Mouse (Mus musculus) heart, adult 2 months (tissue): ENCODE data around the gene Tgm5.

Source experiments
- CTCF ChIP-seq: fragments of 200-600 bp; IDR thresholded peaks from 2 replicates; pipeline ENCODE4 v1.8.1; 2022; ENCODE audit warnings: antibody characterized with exemption, mild to moderate bottlenecking, moderate library complexity
- EP300 ChIP-seq: fragments of 200-500 bp; IDR thresholded peaks from 2 replicates; pipeline ENCODE4 v1.6.1; 2011; ENCODE audit warnings: low read depth, low read length, control low read depth; ENCODE audit not compliant: insufficient read depth
- POLR2A ChIP-seq: fragments of 200-500 bp; IDR thresholded peaks from 2 replicates; pipeline ENCODE4 v1.6.1; 2011; ENCODE audit warnings: mild to moderate bottlenecking, low read depth, low read length, control low read depth; ENCODE audit not compliant: insufficient read depth

DNA sequence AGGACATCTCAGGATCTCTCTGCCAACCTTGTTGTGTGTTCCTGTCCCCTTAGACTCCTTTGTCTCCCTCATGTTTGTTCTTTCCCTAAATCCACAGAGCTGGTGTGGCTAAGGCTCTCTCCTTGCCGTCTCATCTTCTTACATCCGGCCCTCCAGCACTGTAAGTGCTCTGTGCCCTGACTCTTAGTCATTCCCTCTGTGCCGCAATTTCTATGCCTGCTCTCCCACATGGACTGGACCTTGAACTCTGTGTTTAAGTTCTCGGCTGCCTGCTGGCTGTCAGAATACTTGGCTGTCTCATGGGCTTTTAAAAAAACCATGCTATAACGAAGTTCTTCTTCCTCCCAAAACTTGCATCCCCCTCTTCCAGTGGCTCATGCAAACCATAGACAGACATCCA is 62.7 kb downstream of the Tgm5 start:
- no peak for TF ChIP-seq EP300
- no peak for TF ChIP-seq CTCF
- no peak for TF ChIP-seq POLR2A
